Mouse (Mus musculus) c-Kit-negative CD71-positive TER-119-positive erythroid progenitor cells, embryonic 14.5 days (primary cell): ENCODE measurements around the gene Zfp69.
A peak's percentile ranks its signal among the peaks of the same experiment; 100 is the strongest.

ENCODE experiments used
- DNase-seq: peaks from one replicate; pipeline ENCODE4 v3.0.0-alpha.2; 2013; ENCODE audit warnings: low read depth, low spot score

Zfp69 gene

DNA sequence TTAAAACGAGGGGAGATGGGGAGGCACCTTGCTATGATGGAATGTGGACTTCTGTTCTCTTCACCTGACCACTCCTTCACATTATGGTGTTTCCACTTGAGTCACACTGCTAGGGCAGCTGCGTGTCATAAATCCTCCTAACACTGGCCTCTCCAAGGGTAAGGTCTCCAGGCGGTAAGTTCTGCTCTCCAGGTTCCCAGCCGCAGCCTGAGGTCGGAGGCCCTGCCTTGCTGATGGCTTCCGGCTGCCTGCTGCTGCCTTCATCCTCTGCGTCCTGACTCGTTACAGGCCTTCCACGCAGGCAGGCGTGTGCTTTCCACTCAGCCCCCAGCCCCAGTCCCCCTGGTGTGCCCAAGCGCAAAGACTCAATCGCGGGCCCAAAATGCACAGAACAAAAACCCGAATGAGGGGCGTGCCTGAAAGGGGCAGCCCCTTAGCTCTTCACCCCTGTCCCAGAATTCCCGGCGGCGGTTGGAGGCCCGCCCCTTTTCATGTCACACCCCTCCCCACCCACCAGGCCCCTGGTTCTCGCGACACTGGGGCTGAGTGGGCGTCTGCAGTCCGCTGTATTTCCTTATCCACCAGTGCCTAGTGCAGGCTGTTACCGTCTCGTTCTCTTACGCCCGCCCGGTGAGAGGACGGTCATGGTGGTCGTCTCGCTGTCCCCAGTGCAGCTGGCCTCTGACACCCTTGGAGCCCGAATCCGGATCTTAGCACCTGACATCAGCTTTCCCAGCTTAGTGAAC is 26.8 kb downstream of the Zfp69 start, which contains the start of gene Exo5:
Exo5 (minus strand) TSS at position 464 of the 746 bp plus-strand sequence.
- DNase-seq, result peak; percentile 61

GRCm38 (mm10) chr4:120921461-120921860 is 30.0 kb downstream of the Zfp69 start:
- DNase-seq, result no peak

DNA sequence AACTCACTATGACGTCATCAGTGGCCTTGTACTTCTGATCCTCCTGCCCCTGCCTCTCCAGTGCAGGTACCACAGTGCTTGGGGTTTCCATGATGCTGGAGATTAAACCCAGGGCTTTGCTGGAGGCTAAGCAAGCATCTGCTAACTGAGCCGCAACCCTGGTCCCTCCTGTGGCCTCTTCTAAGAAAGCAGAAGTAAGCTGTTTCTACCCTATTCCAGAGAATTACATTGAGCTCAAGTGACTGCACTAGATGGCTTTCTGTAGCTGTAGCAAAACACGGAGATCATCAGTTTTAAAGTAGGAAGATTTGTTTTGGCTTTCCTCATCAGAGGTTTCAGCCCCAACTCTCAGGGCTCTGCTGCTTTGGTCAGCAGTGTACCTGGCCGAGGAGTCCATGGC is 37.0 kb downstream of the Zfp69 start:
- DNase-seq, result no peak

DNA sequence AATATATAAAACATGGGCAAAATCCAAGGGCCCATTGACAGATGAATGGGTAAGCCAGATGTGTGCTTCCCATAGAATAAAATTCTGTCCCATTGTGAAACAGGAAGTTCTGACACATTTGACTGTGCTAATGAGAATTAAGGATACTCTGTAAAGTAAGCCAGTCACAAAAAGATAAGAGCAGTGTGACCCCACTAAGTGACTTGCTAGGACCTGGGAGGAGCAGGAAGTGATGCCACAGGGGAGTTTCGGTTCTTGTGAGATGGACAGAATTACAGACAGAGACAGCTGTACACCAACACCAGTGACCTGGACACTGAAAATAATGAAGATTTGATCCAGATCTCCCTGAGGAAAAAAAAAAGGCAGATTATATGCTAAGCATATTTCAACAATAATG is 37.6 kb downstream of the Zfp69 start:
- DNase-seq, result no peak

- DNase-seq, result no peak
Measured at GRCm38 (mm10) chr4:120913443-120913842, 38.1 kb downstream of the Zfp69 start.

GRCm38 (mm10) chr4:120912866-120913265 is 38.6 kb downstream of the Zfp69 start:
- DNase-seq, result no peak

- no peak for DNase-seq
Measured at GRCm38 (mm10) chr4:120911086-120911485, 40.4 kb downstream of the Zfp69 start.

DNA sequence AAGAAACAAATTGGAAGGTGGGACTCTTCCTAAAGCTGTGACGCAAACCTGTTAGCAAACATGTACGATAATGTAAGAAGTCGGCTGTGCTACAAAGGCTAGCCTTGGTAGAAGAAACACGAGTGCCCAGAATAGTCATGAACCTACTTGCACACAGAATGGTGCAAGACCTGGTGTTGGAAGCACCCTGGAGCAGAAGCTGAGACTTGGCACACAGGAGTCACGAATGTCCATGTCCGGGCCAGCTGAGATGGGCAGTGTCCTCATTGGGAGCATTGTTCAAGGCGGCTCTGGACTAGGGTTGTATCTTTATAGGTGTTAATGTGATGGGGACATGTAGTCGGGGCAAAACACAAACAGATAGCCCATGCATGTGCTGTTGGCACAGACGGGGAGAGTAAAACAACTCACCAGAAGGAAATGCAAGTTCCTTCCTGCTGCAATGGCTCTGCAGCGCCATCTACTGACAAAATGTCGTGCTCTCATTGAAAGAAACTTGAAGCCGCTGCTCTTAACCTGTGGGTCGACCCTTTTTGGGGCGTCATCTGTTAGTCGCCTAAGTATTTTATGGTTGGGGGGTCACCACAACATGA is 41.8 kb downstream of the Zfp69 start:
- DNase-seq, result peak; percentile 50

GRCm38 (mm10) chr4:120905644-120906043 is 45.9 kb downstream of the Zfp69 start:
- DNase-seq, result no peak

DNA sequence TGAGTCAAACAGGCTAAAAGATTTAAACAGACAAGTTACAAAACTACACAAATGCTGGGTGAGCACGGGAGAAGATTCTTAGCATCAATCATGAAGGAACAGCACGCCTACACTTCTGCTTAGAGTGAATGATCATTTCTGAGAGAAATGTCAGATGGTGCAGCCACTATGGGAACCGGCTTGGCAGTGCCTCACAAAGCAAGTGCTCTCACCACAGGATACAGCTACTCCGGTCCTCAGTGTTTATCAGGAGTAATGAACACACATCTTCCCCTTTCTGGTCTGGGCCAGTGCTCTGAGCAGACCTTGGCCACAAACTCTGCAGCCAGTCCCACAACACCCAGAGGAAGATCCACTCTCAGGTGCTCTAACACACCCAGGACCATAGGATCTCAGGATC is 47.0 kb downstream of the Zfp69 start:
- DNase-seq, result no peak

- DNase-seq, result no peak
Measured at GRCm38 (mm10) chr4:120895810-120896584, 55.5 kb downstream of the Zfp69 start.

DNA sequence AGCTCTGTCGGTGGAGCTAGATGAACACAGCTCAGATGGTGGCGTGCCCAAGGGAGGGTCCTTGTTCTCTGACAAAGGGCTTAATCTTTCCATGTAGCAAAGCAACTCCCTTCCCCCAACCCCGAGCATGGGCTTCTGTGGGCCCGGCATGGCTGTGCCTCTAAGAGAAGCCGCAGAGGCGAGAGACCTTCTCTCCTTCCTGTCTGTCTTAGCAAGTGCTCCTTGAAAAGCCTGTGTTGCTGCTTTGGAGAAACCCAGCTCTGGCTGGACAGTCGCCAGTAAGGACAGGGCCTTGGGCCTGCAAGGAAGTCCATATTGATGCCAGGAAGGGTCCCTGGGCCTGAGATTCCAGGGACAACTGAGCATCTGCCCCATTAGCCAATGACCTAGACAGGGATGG is 56.3 kb downstream of the Zfp69 start:
- DNase-seq, result no peak

- no peak for DNase-seq
Measured at GRCm38 (mm10) chr4:120894584-120894983, 56.9 kb downstream of the Zfp69 start.

- DNase-seq, result no peak
Measured at GRCm38 (mm10) chr4:120893656-120894401, 57.7 kb downstream of the Zfp69 start.

DNA sequence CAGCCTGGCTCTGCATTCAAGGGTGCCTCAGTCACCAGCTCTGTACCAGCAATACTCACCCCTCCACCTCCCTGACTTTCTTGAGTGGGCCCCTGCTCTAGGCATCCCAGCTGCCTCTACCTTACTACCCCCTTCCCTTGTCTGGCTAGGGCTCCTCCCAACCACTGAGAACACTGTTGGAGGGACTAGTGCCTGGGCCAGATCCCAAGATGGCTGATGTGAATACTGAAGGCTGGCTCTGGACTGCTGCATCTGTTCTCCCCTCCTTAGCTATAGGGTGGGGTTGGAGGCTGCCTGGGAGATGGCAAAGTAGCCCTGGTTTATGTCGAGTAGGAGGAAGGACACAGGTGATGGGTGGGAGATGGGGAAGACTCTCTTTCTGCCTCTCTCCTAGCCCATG is 59.0 kb downstream of the Zfp69 start:
- no peak for DNase-seq

DNA sequence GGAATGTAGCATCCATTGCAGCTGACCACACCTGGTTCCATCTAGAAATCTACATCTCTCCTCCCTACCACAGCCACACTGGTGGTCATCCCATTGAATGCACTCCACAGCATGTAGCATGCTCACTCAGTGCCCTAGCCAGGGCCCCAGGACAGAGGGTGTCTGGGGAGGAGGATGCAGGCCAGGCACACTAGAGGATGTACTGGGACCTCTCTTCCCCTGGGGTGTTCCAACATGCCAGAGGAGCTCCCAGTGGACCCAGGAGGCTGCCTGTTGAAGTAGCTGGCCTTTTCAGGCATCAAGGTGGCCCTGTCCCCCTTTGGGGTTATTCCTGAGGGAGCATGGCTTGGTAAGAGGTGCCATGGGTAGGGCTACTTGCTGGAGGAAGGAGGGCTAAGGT is 59.5 kb downstream of the Zfp69 start:
- no peak for DNase-seq

- no peak for DNase-seq
Measured at GRCm38 (mm10) chr4:120890754-120891440, 60.6 kb downstream of the Zfp69 start.

DNA sequence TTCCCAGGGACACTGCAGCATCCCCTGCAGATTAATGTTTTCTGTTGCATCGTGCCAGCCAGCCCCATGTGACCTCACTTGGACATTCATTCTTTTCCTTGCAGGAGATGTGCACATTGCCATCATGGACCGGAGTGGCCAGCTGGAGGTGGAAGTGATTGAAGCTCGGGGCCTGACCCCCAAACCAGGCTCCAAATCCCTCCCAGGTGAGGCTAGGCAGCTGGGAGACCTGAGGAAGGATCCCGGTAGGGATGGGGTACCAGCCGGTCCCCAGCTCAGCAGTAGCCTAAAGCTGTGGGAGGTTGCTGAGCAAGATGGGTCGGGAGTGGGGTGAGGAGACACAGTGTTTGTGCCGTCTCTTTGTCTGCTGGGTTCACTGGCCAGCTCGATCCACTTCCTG is 62.6 kb downstream of the Zfp69 start:
- no peak for DNase-seq

DNA sequence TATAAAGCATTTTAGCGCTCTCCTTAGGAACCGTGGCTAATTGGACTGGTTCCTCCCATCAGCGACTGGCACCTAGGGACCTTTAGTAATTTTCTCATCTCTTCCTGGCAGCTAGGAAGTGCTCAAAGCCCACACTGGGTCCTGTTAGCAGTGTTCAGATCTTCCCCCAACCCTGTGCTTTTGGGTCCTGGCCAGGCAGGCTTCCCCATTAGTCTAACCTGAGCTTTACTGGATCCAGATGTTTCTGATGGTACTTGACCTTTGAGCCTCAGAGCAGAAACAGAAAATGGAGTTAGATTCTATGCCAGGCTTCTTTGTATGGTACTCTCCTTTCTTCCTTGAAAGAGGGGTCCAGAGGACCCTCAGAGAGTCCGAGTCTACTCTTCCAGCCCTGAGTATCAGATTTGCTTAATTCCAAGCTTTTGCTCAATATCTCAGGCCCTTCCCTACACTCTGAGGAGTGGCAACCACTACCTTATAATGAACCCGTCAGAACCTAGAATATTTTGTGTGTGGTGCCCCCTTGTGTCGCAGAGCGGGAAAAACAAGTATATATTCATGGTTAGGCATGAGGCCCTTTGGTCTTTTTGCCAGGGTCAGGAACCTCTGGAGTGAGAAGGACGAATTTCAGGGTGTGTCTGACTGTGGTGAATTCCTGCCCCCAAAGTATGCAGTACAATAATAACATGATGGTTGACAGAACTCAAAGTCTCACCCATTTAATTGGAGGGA is 64.0 kb downstream of the Zfp69 start:
- DNase-seq, result no peak

GRCm38 (mm10) chr4:120886811-120887210 is 64.7 kb downstream of the Zfp69 start:
- no peak for DNase-seq

DNA sequence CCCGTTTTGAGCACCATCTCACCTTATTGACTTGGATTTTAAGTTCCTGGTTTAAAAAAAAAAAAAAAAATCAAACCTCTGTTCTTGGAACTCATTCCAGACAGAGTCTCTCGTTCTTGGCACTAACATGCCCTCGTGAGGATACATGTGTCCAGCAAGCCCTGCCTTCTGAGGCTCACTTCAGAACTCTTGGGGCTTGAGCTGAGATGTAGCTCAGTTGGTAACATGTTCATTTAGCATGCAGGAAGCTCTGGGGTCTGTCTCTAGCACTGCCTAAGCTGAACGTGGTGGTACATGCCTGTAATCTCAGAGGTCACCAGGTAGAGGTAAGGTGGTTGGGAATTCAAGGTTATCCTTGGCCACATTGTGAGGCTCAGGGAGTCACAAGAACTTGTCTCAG is 65.4 kb downstream of the Zfp69 start:
- no peak for DNase-seq
